Comparison of ENCODE assay signal across 11 mouse cellular contexts in the genomic region with DNA sequence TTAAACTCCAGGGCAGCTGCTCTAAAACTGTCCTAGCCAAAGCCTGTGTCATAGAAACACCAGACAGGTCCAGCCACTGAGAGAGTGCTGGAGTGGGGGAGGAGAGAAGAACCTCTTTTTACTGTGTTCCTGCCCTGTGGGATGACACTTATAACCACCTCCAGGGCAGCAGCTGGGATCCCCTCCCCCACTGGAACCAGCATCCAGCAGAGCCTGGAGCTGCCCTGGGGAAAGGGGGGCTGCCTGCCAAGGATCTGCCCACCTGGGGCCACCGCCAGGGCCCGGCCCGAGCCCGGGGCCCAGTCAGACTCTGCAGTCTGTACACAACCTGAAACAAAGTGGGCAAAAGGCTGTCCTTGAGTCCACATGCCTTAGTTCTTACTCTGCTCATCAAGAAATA. TPM values are rescaled to one million over a fixed set of nuclear protein-coding genes. Genes with fewer than 3 reads are reported as not detected.
DNase-seq lines count a peak whose midpoint lies in the region; ATAC-seq and TF ChIP-seq lines count a peak whose summit lies in the region.
"Had no signal": no experiment of that assay in that cellular context is flagged by ENCODE, and none has a peak within 500 bp of the region (broad histone marks: within the 10 kb centered on the region; RNA-seq: fewer than 3 reads in every experiment).

No protein-coding gene starts in this region.

- 58% methylated on average over 4 of the region's 4 CpGs for WGBS in heart, embryonic 12.5 days
- WGBS in thymus, adult 2 months: 89% methylated on average over 4 of the region's 4 CpGs
- 36% methylated on average over 4 of the region's 4 CpGs for WGBS in forebrain, embryonic 16.5 days

- H3K4me1 ChIP-seq in heart, embryonic 12.5 days (replicated peaks): peaks cover 29% of the 10 kb centered on the region
- H3K4me1 ChIP-seq in thymus, adult 2 months (replicated peaks; ENCODE audit: control insufficient read depth, insufficient read depth, low read length): peaks cover 19% of the 10 kb centered on the region
- peaks cover 8% of the 10 kb centered on the region; the same call in 1 of the 2 replicates for H3K4me1 ChIP-seq in forebrain, embryonic 16.5 days (replicated peaks; ENCODE audit: control insufficient read depth, insufficient read depth, low read length)

- no peak for TF ChIP-seq POLR2A in thymus, adult 2 months (IDR thresholded peaks at IDR 0.05; ENCODE audit: control insufficient read depth, extremely low read depth, insufficient read depth, low read length, poor library complexity)

- TF ChIP-seq CTCF in thymus, adult 2 months (IDR thresholded peaks at IDR 0.05; ENCODE audit: borderline replicate concordance, control insufficient read depth, extremely low read depth, insufficient read depth, low read length, poor library complexity): no peak

- ATAC-seq in heart, embryonic 12.5 days (ENCODE audit: insufficient number of reproducible peaks, low FRiP score): no peak
- no peak for ATAC-seq in megakaryocyte-erythroid progenitor cell, adult 5-6 weeks (replicated peaks; ENCODE audit: low FRiP score, low TSS enrichment, poor library complexity, severe bottlenecking)
- ATAC-seq in forebrain, embryonic 16.5 days: no peak

- H3K4me3 ChIP-seq in heart, embryonic 12.5 days: no peak overlapping the region
- no peak overlapping the region for H3K4me3 ChIP-seq in thymus, adult 2 months (ENCODE audit: control insufficient read depth, insufficient read depth, low read length)
- no peak overlapping the region for H3K4me3 ChIP-seq in forebrain, embryonic 16.5 days (replicated peaks; ENCODE audit: low read length)
- H3K4me3 ChIP-seq: left cerebral cortex, adult 2 months; megakaryocyte, embryonic 14.5 days had no signal

- H3K36me3 ChIP-seq in heart, embryonic 12.5 days: no peaks in the 10 kb centered on the region
- H3K36me3 ChIP-seq in thymus, adult 2 months (ENCODE audit: control insufficient read depth, insufficient read depth, low read length): no peaks in the 10 kb centered on the region
- H3K36me3 ChIP-seq in forebrain, embryonic 16.5 days (ENCODE audit: control insufficient read depth, insufficient read depth): no peaks in the 10 kb centered on the region

- peak; percentile 34 to 48 for DNase-seq in heart, adult 18-20 months
- DNase-seq in thymus, postnatal 14 days: peak; percentile 23
- DNase-seq in thymus, adult 2 months: no peak
- peak; percentile 67 for DNase-seq in gastrocnemius, postnatal 10 days
- DNase-seq in testis, postnatal 10 days (ENCODE audit: low spot score): peak; percentile 74

- no peak overlapping the region for H3K27ac ChIP-seq in heart, embryonic 12.5 days (ENCODE audit: poor library complexity, severe bottlenecking)
- no peak overlapping the region for H3K27ac ChIP-seq in thymus, adult 2 months (ENCODE audit: control insufficient read depth, insufficient read depth, low read length)
- H3K27ac ChIP-seq in forebrain, embryonic 16.5 days (ENCODE audit: low read length): no peak overlapping the region
- H3K27ac ChIP-seq: left cerebral cortex, adult 2 months had no signal

- no peaks in the 10 kb centered on the region; the same call in 1 of the 2 replicates for H3K9me3 ChIP-seq in heart, embryonic 12.5 days (replicated peaks)
- H3K9me3 ChIP-seq in forebrain, embryonic 16.5 days (ENCODE audit: control insufficient read depth, low read length): no peaks in the 10 kb centered on the region

- H3K27me3 ChIP-seq in heart, embryonic 12.5 days (replicated peaks): no peaks in the 10 kb centered on the region
- no peaks in the 10 kb centered on the region for H3K27me3 ChIP-seq in thymus, adult 2 months (ENCODE audit: control insufficient read depth, insufficient read depth, low read length)
- H3K27me3 ChIP-seq in forebrain, embryonic 16.5 days (replicated peaks; ENCODE audit: control insufficient read depth, insufficient read depth, low read length): no peaks in the 10 kb centered on the region
- H3K27me3 ChIP-seq: megakaryocyte, embryonic 14.5 days had no signal

- no peak overlapping the region for H3K9ac ChIP-seq in heart, embryonic 12.5 days
- no peak overlapping the region for H3K9ac ChIP-seq in forebrain, embryonic 16.5 days (replicated peaks; ENCODE audit: low read depth, low read length)

- H3K4me2 ChIP-seq in heart, embryonic 12.5 days: no peak overlapping the region
- no peak overlapping the region for H3K4me2 ChIP-seq in forebrain, embryonic 16.5 days (ENCODE audit: low read length)

RNA-seq across cellular contexts. Expression of a gene that starts 11.1 kb away (rescaled TPM):
- total RNA-seq in heart, adult 18-20 months (2021): under 1 TPM in 1 of 2 experiments, not detected in 1; 0.13 TPM
- polyA plus RNA-seq in heart, embryonic 12.5 days (2016; fragmentation: Nextera tagmentation; extraction: Ambion mirVana): 0.14 TPM in 1 of 2 replicates, not detected in the other
- 0.08 TPM in 2 replicates for polyA plus RNA-seq in thymus, adult 2 months (2012; rRNA removed)
- total RNA-seq in gastrocnemius, postnatal 10 days (2021): not detected
- not detected in 2 replicates for total RNA-seq in megakaryocyte-erythroid progenitor cell, adult 5-6 weeks (2014; fragmentation: Nextera tagmentation)
- not detected in 2 replicates for total RNA-seq in megakaryocyte-erythroid progenitor cell, adult 5-6 weeks (2017)
- polyA plus RNA-seq in forebrain, embryonic 16.5 days (2015; fragmentation: Nextera tagmentation; extraction: Ambion mirVana): 0.12 TPM in 1 of 2 replicates, not detected in the other
- polyA plus RNA-seq: spleen, adult 2 months had no signal

RNA-seq across cellular contexts. Expression of a gene that starts 28.3 kb away (rescaled TPM):
- total RNA-seq in heart, adult 18-20 months (2021): 10 to 100 TPM; 41.8 to 45.0 TPM
- 12.3 and 13.7 TPM in 2 replicates for polyA plus RNA-seq in heart, embryonic 12.5 days (2016; fragmentation: Nextera tagmentation; extraction: Ambion mirVana)
- 41.7 and 42.6 TPM in 2 replicates for polyA plus RNA-seq in thymus, adult 2 months (2012; rRNA removed)
- total RNA-seq in gastrocnemius, postnatal 10 days (2021): 10 to 100 TPM; 32.1 to 43.2 TPM
- 64.3 and 70.7 TPM in 2 replicates for total RNA-seq in megakaryocyte-erythroid progenitor cell, adult 5-6 weeks (2014; fragmentation: Nextera tagmentation)
- 25.8 and 41.6 TPM in 2 replicates for total RNA-seq in megakaryocyte-erythroid progenitor cell, adult 5-6 weeks (2017)
- polyA plus RNA-seq in forebrain, embryonic 16.5 days (2015; fragmentation: Nextera tagmentation; extraction: Ambion mirVana): 26.5 and 28.1 TPM in 2 replicates
